Mouse (Mus musculus) bone marrow macrophage, adult 2 months (primary cell): ENCODE data around the gene Orm3.

Experiments
- CTCF ChIP-seq: IDR thresholded peaks from 2 replicates; pipeline ENCODE4 v1.5.1; 2012; ENCODE audit warnings: low read depth, mild to moderate bottlenecking, low read length, moderate library complexity
- POLR2A ChIP-seq: IDR thresholded peaks from 2 replicates; pipeline ENCODE4 v1.6.1; 2012; ENCODE audit warnings: mild to moderate bottlenecking, low read depth, low read length, borderline replicate concordance

DNA sequence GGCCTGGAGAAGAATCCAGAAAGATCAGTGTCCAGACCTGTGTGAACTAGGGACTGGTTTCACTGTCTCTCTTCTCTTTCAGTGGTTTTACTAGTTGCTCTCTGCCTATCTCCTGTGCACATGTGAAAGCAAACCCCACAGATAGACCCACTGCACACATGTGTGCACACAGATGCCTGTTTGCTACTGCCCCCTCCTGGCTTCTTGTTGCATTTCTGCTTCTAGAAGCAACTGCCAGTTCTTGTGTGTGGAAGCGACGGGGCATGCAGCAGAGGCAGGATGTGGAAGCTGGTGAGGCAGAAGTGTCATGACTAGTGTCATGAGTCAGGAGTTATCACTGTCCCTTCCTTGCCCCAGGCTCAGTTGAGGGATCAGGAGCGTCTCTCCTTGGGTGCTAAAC lies 15.9 kb downstream of the Orm3 start:
- TF ChIP-seq CTCF (peak; percentile 49), POLR2A (no peak)
